Mouse (Mus musculus) megakaryocyte, embryonic 14.5 days (primary cell): ENCODE measurements at regions not wholly inside any gene's neighbourhood (a gene's known extent, or its start where the extent isn't known, plus 50 kb on each side); places are given as distances from the start of the nearest gene placed in this dataset.

ENCODE experiments used
- FLI1 ChIP-seq: IDR thresholded peaks from 2 replicates; pipeline ENCODE4 v1.6.1; 2012; ENCODE audit warnings: low read length, inconsistent platforms, mixed read lengths
- GATA1 ChIP-seq: IDR thresholded peaks from 3 replicates; pipeline ENCODE4 v1.6.1; 2012; ENCODE audit warnings: mixed read lengths, low read length, inconsistent platforms, borderline replicate concordance

- TF ChIP-seq FLI1, result no peak
- TF ChIP-seq GATA1, result no peak
Observed at GRCm38 (mm10) chr13:52765508-52766181, 163.8 kb downstream of the Auh start.
